Mouse (Mus musculus) right cerebral cortex, postnatal 10 days (tissue): Measurements from ENCODE around the gene Bcor.
A peak's percentile ranks its signal among the peaks of the same experiment; 100 is the strongest.

ENCODE experiments used
- DNase-seq, 2 experiments: peaks; one replicate each; pipeline ENCODE4 v3.0.0; 2021; ENCODE audit warnings: low spot score in 2 of 2

The Bcor gene

DNA sequence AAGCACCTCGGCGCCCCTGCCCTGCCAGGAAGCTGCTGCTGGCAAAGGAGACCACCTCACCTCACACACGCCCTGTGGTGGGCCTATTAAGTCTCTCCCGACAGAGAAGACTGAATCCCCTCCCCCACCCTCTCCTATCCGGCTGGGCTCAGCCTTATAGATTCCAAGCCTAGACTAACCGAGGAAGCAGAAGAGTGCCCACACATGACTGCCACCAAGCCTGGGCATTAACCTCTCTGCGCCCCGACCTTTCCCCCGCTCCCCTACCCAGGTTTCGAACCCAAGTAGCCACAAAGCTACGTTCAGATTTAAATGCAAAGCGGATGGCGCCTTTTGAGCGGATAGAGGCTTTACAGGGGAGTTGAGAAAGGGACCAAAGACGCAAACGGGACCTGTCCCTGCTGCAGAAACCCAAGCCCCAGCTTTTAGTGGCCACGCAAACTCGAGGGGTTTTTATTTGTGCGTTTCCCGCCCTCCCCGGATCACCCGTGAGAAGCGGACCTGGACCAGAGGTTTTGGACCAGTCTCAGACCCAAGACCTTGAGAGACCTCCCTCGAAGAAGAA, 33.0 kb downstream of the Bcor start:
- no peak for DNase-seq

DNA sequence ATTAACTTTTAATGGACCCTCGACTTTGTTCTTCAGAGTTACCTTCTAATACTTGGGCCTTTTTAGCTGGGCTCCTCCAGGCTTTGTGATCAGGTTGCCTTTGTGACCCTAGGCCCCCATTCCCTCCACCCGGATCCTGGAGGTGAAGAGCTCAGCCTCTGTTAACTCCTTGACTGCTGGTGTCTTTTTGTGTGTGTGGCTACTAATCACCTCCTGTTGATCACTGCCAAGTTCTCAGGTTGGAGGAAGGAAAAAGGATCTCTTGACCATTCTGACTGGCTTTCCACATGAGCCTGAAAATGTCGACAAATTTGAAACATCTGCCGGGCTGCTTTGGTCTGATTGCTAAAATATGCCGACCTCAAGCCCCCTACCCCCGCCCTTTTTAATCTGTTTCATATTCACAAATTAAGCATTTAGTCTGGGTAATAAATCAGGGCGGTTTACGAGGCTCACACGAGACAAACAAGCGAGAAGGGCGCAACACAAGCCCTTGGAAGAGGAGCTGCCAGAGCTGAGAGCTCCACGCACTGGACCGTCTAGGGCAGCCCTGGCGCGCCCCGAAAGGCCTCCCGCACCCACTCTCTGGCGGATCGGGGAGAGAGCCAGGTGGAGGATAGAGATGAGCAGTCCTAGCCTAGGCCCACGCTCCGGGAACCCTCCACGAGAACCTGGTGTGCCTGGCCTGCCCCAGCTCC, 33.6 kb downstream of the Bcor start:
- DNase-seq = no peak

DNA sequence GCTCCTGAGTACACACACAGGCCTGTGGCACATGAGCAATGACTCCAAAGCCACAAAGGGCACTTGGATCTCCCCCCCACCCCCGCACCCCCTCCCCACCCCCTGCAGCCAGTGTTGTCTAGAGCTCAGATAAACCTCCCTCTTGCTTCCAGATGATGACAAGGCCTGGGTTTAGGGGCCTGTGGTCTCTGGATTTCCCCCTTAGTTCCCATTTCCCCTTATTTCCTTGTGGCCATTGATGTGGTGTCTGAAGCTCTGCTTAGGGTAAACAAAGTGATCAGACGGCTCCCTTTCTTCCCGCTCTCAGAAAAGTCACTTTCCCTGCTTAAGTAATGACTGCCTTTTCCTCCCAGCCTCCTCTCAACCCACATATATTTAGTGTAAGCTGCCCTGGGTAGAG, 35.6 kb downstream of the Bcor start:
- DNase-seq = no peak

DNA sequence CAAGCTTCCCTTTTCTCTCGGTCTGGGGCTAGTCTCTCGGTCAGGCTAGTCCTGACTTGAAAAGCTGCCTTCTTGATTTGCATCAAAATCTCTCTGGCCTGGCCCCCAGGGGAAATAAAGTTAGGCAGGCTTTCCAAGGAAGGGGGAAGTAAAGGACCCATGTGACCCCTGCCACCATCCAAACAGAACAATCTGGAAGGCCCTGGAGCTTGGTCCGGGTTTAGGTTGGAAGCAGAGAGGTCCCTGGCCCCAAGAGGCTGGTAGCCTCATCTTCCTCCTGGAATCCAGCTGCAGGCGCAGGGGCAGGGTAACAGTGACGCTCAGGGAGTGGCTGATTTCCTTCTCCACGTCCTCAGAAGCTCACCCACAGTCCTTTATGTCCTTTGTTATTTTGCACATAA, 36.5 kb downstream of the Bcor start:
- DNase-seq = no peak

DNA sequence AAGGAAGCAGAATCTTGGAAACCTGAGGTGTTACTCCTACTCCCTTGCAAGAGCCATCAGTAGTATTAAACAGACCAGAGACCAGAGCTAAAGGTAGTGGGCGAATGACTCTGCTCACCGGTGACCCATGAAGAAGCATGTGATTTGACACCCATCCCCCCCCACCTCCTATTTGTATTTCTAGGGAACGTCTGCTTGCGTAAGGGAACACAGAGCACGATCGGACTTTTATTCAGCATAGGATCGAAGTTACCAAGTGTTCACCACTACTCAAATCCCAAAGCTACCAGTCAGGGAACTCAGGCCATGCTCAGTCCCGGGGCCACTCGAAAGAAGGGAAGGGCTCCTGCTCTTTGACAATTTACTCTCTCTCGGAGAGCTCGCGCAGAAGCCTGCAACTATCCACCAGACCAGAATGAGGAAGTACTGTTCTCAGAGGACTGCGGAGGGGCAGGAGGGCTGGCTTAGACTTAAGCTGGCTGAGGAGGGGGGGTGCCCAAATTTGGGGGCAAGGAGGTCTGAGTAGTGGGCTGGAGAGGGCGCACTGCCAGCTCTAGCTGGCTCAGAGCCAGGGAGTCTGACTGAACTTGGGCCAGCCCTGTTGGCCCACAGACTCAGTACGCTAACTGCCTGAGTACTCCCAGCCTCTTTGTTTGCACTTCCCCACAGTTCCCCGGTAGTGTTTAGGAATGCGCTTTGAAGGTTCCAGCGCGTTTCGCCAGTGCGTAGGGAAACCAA, 37.4 kb downstream of the Bcor start:
- peak; percentile 38 to 56 for DNase-seq

DNA sequence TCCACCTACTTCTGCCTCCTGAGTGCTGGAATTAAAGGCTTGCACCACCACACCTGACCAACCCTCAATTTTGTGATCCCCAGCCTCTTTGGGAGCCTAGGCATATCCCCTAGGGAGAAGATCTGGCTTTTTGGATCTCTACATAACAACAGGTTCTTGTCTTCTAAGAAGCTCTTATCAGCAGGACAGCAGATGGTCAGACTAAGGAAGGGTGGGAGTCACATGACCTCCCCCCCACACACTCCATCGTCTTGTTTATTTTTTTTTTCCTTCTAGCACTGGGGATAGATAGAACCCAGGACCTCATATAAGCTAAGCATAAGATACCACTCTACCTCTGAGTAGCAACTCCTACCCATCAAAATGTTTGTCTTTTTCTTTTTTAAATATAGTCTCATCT, 40.7 kb downstream of the Bcor start:
- DNase-seq = no peak

DNA sequence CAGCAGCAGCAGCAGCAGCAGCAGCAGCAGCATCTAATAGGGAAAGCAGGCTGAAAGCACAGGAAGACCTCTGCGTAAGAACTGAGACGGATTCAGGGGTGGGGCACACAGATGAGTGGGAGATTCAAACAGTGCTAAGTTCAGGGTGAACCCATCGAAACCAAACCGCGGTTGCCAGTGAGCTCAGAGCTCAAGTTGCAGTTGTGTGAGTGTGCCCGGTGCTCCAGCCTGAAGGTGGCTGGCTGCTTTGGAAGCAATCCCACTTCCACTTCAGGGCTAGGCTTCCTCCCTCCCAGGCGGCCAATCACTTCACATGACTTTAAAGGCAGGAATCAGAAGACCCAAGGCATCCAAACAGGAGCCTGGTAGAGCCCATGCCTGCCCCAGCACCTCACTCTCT, 44.0 kb downstream of the Bcor start:
- no peak for DNase-seq

DNA sequence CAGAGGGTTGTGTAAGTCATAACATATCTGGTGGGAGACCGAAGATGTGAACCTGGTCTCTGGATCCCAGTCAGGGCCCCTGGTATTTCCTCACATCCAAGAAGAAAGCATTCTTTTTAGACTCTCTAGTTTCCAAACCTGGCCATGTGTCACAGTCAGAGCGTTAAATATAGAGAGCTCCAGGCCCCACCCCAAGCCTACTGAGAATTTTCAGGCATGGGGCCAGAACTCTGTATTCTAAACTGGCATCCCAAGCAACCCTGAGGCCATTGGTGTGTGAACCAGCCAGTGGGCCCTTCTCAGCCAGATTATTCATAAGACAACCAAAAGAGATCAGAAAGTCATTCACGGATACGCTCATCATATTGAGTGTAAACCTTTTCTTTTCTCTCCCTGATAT, 48.0 kb downstream of the Bcor start:
- no peak for DNase-seq

DNA sequence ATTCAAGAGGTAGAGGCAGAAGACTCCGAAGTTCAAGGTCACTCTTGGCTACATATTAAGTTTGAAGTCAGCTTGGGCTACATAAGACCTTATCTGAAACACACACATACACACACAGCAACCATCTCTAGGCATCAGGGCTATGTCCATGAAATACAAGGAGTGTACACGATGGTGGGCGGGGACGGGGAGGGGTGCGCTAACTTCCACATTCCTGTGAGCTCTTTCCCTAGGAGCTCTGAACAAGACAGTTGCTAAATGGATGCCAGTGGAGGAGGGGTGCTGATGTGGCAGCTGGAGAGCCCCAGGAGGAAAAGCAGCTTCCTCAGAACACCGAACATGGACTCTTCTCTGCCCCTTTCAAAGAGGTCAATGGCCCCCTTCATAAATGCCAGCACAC, 49.6 kb downstream of the Bcor start:
- DNase-seq = no peak

DNA sequence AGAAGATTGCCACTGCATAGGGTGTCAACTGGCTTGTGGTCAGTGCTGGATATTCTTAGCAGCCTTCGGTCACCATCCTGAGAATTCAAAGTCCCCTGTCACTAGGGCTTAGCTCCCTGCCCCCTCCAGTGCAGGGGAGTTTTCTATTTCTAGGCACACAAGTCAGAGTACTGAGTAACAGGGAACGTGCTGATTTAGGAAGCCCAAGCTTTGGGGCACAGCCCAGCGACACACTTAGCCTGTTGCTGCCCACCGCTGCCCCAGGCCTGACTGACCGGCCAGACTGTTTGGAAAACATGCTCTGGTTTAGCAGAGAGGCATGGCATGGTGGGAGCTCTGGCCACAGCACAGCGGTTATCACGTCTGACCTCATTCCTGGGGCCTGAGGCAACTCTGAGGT, 54.8 kb downstream of the Bcor start:
- no peak for DNase-seq

DNA sequence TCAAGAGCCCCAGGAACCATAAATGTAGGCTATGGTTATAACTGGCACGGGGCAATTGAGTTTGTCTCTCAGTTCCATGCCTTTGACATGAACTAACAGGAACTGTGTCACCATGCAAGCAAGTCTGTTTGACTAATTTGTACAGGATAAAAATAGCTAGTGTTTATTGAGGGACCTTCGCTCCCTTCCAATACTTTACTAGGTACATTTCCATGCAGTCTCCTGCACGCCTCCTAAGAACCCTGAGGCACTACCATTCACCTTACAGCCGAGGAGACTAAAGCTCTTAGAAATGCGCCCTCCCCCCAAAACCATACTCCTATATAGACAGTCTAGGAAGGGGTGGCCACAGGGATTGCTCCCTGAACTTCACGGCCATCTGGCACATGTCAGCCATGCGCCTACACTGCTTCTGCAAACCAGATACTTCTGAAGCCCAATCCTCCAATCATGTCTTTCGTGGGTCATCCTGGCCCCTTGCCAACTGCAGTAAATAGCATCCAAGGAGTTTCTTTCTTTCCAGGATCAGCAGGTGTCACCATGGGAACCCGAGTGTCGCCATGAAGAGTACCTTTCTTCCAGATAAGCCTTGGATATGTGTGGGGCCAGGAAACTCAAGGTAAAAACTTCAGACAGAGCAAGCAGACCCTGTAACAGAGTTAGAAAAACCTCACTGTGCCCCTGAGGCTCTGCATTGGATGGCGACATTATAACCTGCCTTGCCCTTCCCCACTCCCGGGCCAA, 63.2 kb downstream of the Bcor start:
- no peak for DNase-seq

DNA sequence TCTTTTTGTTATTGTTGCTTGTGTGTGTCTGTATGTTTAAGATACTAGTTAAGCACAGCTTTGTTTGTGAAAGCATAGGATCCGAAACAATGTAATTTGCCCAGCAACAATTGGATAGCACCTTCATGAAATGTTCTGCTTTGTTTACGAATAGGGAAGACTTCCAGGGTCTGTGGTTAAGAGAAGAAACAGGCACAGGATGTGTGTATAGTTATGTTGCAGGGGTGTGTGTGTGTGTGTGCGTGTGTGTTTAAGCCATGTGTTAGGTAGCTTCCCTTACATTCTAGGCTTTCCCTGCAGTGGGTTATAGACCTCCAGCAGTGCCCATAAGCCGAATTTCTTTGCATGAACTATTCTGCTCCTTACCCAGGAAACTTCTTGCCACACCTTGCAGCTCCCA, 66.8 kb downstream of the Bcor start:
- DNase-seq = no peak

DNA sequence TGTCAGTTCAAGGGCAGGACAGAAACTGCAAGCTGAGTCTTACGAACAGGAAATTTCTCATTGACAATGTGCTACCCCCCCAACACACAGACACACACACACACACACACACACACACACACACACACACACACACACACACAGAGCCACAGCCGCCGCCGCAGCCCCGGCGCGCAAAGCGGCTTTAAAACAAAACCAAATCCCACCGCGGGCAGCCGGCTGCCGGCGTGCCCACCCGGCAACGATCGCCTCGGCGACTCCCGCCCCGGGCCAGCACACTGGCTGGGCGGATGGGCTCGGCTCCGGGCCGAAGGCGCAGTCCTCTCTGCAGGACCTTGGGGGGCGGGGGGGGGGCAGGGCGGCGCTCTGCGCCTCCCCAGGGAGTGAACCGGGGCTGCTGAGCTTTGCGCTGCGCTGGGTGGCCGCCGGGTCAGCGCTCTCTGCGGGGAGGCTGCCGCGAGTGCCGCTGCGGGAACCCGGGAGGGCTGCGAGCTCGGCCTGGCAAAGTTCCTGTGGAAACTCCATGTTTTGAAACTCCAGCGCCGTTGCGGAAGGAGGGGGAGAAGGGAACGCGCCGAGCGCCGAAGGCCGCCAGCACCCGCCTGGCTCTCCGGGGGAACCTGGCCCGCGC, 68.6 kb downstream of the Bcor start:
- peak in 1 of 2 experiments; percentile 63 for DNase-seq

DNA sequence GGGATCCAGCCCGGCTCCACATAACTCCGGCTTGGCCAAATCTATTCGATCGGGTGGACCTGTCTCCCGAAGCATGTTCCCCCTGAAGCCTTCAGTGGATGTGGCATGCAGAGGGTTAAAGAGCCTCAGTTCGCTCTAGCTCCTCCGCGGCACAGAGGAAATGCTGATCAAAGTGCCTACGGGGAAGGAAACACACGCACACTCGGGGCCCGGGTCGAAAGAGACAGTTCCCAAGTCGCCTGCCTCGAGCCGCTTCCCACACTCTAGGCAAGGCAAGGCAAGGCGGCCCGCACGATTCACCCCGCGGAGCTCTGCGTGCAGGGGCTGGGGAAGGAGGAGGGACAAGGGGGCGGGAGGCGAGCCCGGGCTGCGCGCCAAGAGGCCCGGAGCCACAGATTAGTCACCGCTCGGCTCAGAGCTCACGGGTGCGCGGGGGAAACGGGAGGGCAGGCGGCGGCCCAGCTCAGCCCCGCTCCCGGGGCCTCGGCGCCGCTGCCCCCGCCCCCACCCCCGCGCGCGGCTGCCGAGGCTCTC, 69.2 kb downstream of the Bcor start:
- peak; percentile 75 to 79 for DNase-seq

DNA sequence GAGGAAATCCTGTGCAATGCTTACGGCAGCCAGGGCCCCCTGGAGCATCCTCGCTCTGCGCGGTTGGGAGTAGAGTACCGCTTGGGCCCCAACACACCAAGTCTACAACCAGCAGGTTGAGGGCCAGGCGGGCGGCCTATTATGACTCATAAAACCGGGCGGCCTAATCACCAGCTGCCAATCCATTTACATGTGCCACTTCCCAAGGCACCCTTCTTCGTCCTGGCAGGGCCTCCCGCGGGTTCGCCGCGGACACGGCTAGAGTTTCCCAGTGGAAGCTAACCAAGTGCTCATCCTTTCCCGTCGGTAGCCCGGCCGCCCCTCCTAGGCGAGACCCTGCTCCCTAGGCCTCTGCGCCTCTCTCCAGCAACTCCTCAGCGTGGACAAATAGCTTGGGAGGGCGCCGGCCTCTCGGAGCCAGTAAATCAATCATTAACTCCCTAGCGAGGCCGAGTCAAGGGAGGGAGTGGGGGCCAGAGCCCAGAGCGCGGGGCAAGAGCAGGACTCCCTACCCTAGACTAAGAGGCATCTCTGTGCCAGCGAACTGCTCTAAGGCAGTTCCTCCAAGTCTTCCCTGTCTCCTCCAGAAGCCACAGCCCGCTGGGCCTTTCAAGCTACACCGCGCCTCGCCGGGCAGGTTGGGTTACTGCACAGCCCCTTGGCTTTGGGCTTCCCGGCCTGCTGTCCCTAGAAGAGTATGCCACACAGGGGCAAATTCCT, 69.8 kb downstream of the Bcor start:
- peak in 1 of 2 experiments; percentile 32 for DNase-seq

DNA sequence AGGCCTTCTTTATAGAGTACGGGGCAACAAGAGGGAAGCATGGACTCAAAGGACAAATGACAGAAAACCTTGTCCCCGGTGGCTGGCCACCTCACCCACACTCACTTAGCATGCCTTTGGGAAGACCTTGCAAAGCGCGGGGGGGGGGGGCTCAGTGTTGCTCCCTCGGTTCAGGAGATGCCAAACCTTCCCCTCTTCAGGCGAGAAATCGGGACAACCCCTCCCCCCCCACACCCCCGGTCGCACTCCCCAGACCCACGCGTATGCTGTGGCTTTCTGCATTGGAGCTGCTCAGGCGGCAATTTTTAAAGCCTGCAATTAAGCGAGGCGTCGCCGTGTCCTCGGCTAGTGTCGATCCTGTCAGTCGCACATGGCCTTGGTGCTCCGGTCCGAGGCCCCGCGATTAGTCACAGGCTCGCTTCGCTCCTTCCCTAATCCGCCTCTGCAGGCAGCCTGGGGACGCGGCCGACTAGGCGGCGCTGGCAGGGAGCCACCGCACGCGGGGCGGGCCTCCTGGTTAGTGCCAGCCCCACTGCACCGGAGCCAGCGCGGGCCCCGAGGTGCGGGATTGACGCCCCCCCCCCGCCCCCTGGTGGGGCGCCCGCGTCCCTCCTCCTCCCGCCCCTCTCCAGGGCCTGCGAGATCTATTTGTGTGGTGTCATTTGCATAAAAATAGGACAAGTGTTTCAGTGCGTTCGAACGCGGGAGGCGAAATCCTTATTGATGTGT, 70.6 kb downstream of the Bcor start:
- peak; percentile 59 to 71 for DNase-seq

DNA sequence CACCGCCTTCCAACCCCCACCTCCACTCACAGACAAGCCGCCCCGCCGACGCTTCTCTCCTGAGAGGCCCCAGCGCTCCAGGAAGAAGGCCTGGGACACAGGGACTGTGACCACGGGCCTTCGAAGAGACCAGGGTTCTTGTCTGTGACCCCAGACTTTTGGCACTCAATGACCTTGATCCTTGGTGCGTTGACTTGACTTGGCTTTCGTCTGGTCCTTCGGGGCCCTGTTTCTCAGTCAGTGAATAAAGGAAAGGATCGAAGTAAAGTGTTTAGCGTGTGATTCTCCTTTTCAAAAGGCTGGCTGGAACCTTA, 71.2 kb downstream of the Bcor start:
- no peak for DNase-seq

DNA sequence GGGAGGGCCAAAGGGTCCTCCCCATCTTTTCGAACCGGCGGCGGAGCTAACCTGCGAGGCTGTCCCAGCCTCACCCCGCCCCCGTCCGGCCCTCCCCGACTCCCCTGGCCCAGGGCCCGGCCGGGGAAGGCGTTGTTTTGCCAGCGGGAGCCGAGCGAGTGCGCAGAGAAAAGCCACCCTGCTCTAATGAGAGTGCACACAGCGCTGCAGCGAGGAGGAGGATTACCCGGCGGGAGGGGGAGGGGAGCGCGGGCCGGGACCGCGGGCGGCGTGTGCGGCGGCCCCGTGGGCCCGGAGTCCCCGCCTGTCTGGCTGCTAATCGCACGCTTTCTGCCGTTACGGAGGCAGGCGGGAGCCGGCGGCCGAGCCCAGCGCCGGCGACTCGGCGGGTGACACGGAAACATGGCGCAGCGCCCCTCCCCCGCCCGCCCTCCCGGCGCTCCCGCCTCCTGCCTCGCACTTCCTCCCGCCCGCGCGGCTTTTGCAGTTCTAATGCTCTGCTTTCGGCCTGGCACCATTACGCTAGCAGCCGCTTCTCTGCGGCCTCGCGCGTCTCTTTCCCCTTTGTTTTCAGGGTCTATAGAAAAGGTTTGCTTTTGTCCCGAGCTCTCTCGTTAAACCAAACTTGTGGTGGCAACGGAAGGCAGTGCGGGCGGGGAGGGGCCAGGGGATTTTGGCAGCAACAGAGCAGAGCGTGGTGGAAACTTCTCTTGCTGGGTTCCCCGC, 71.7 kb downstream of the Bcor start:
- DNase-seq = peak; percentile 65 to 73

DNA sequence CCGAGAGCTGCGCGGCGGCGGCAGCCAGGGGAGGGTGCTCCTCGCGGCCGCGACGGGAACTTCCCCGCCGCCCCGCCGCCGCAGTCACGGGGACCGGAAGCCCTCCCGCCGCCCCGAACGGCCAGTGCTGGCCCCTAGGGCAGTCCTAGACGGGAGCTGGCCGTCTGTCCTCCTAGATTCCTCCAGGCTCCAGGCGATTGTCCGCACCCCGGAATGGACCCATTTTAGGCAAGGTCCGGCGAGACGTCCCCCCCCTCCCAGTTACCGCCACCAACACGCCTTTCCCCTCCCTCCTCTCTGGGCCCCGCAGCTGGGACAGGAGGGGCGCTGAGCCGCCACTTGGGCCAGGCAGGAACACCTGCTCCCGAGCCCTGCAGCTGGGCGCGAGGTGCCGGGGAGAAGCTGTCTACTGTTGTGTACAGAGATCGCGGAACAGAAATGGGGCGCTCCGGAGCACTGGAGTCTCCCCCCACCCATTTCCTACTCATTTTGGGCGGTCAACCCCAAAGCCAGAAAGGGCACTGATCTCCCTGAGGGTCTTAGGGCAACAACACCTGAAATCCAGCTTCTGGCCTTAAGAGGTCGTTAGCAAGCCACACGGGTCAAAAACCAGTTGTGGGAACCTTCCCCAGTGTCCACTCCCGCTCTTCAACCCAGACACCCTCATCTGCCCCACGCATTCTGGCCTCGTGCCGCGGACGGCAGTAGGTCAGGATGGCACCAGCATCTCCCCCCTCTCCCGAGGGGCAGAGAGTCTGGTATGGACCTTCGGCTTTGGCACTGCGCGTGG, 72.4 kb downstream of the Bcor start:
- DNase-seq = peak in 1 of 2 experiments; percentile 55
